Mouse (Mus musculus) embryonic facial prominence, embryonic 15.5 days (tissue): ENCODE results near the gene Mical3. TPM values are rescaled to one million over a fixed set of nuclear protein-coding genes. Genes with fewer than 3 reads are reported as not detected.

Experiments
- ATAC-seq: fragments of 200-750 bp; cut with Nextera tagmentation; 2 replicates; pipeline ENCODE4 v1.8.0; 2017; ENCODE audit warnings: low read depth, moderate TSS enrichment; ENCODE audit not compliant: insufficient number of reproducible peaks, low FRiP score, low TSS enrichment
- H3K27ac ChIP-seq: fragments of 300-500 bp; sonication (generic); replicated peaks from 2 replicates; pipeline ENCODE4 v1.5.1; 2015; ENCODE audit warnings: mild to moderate bottlenecking, inconsistent platforms
- H3K27me3 ChIP-seq: fragments of 300-500 bp; sonication (generic); 2 replicates; pipeline ENCODE4 v1.6.1; 2015; ENCODE audit warnings: inconsistent platforms
- H3K36me3 ChIP-seq: fragments of 300-500 bp; sonication (generic); 2 replicates; pipeline ENCODE4 v1.6.1; 2015; ENCODE audit warnings: mild to moderate bottlenecking, inconsistent platforms
- H3K4me1 ChIP-seq: fragments of 300-500 bp; sonication (generic); 2 replicates; pipeline ENCODE4 v1.6.1; 2015; ENCODE audit warnings: inconsistent platforms
- H3K4me2 ChIP-seq: fragments of 300-500 bp; sonication (generic); replicated peaks from 2 replicates; pipeline ENCODE4 v1.6.1; 2015; ENCODE audit warnings: mild to moderate bottlenecking, inconsistent platforms
- H3K4me3 ChIP-seq: fragments of 300-500 bp; sonication (generic); replicated peaks from 2 replicates; pipeline ENCODE4 v1.5.1; 2015; ENCODE audit warnings: mild to moderate bottlenecking, inconsistent platforms
- H3K9ac ChIP-seq: fragments of 300-500 bp; sonication (generic); 2 replicates; pipeline ENCODE4 v1.6.1; 2015; ENCODE audit warnings: inconsistent platforms
- H3K9me3 ChIP-seq: fragments of 300-500 bp; sonication (generic); replicated peaks from 2 replicates; pipeline ENCODE4 v1.6.1; 2016; ENCODE audit warnings: inconsistent platforms
- WGBS: fragments of 180-500 bp; shearing (Covaris S2); methylation state at CpG from one replicate; pipeline ENCODE4 v1.1.7; 2015; 5-methylcytosine and 5-hydroxymethylcytosine counted together
- polyA plus RNA-seq: library from polyadenylated mRNA; unstranded; fragments of >200 nt; fragmentation: Nextera tagmentation; extraction: Ambion mirVana; gene quantifications from 2 replicates; pipeline ENCODE4 v1.2.1, GENCODE M21; 2015

The Mical3 gene
- polyA plus RNA-seq, 1 experiment from 2014 or later, result 11.5 TPM

DNA sequence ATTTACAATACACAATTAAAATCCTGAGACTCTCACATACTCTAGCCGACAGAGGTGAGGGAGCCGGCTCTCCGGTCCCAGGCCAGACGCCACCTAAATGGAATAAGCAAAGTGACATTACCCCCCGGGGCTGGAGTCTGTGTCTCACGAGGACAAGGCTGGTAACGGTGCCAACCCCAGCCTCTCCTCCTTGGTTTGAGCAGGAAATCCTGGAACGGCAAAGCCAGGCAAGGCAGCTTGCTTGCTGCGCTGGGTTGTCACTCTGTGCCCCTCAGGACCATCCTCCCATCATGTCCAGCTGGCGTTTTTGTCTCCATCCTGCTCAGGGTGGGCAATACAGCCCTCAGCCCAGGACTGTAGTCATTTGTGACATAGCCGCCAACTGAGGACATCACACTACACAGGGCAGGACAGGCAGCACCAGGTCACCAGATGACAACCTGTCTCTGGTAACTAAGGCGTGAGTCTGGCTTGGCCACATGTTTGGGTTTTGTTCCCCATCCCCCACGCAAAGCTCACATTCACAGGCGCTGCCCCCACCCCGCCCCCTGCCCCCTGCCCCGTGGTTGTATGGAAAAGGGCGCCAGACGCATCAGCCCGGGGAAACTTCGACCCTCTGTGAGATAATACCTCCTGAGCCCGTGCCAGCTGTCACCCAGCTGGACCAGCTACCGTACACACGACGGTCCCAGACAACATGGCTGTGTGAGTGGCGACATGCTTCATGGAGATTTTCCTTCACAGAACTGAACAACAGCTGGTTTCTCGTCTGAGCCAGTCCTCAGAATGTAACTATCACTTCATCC is 49.3 kb downstream of the Mical3 start:
- H3K4me1 ChIP-seq, result peaks cover 43% of the 10 kb centered on the region

GRCm38 (mm10) chr6:121078175-121078574 is 52.6 kb downstream of the Mical3 start:
- no peak for ATAC-seq
- H3K27me3 ChIP-seq, result no peaks in the 10 kb centered on the region
- peaks cover 17% of the 10 kb centered on the region for H3K4me1 ChIP-seq
- H3K9ac ChIP-seq, result no peak overlapping the region
- 77% methylated on average over 5 of the region's 5 CpGs for WGBS
- no peak overlapping the region for H3K4me3 ChIP-seq
- no peaks in the 10 kb centered on the region for H3K9me3 ChIP-seq
- H3K4me2 ChIP-seq, result no peak overlapping the region
- no peak overlapping the region for H3K27ac ChIP-seq
- H3K36me3 ChIP-seq, result no peaks in the 10 kb centered on the region

More for the DNA sequence above, 49.3 kb downstream of the Mical3 start:
- no peaks in the 10 kb centered on the region for H3K27me3 ChIP-seq
- WGBS, result 56% methylated on average over 26 of the region's 26 CpGs
- no peak overlapping the region for H3K27ac ChIP-seq
- no peaks in the 10 kb centered on the region for H3K36me3 ChIP-seq
- ATAC-seq, result no peak
- H3K4me3 ChIP-seq, result no peak overlapping the region
- H3K9ac ChIP-seq, result no peak overlapping the region
- 0 out of 2 replicates have a peak overlapping the region, but pooled peaks have one; percentile 12 for H3K4me2 ChIP-seq
- H3K9me3 ChIP-seq, result no peaks in the 10 kb centered on the region

DNA sequence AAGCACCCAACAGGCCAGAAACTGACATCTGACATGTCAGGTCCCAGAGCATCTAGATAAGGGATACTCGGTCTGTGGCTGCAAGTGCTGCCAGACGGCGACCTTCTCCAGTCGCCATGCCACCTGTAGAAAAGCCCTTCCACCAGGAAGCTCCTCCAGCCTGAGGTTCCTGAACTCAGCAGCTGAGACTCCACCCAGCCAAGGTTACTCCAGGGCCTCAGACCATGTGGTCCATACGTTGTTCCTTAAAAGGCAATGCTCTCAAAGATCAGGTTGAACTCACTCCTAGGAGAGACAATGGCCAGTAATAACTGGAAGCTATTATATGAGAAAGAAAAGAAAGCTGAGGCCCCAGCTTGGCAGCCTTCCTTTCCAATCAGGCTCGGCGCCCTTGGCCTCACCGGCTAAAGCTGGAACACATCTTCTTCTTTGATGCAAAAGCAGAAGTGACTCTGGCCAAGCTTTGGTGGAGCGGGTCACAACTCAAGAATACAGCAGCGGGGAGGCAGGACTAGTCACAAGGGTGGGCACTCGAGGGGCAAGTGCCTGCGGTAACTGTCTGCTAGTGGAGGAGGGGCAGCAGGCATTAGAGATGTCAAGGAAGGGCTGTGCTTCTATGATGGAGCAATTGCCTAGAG is 53.8 kb downstream of the Mical3 start:
- H3K36me3 ChIP-seq, result no peaks in the 10 kb centered on the region
- ATAC-seq, result no peak
- 84% methylated on average over 12 of the region's 12 CpGs for WGBS
- peaks cover 19% of the 10 kb centered on the region for H3K4me1 ChIP-seq
- H3K4me2 ChIP-seq, result no peak overlapping the region
- H3K27ac ChIP-seq, result no peak overlapping the region
- H3K27me3 ChIP-seq, result no peaks in the 10 kb centered on the region
- H3K4me3 ChIP-seq, result no peak overlapping the region
- no peak overlapping the region for H3K9ac ChIP-seq
- no peaks in the 10 kb centered on the region for H3K9me3 ChIP-seq

- no peaks in the 10 kb centered on the region for H3K9me3 ChIP-seq
- WGBS, result 97% methylated on average over 1 of the region's 1 CpGs
- H3K9ac ChIP-seq, result no peak overlapping the region
- no peak overlapping the region for H3K4me2 ChIP-seq
- H3K4me3 ChIP-seq, result no peak overlapping the region
- ATAC-seq, result no peak
- H3K36me3 ChIP-seq, result no peaks in the 10 kb centered on the region
- no peak overlapping the region for H3K27ac ChIP-seq
- H3K4me1 ChIP-seq, result peaks cover 9% of the 10 kb centered on the region; the same call in 1 of the 2 replicates
- no peaks in the 10 kb centered on the region for H3K27me3 ChIP-seq
These were observed 55.0 kb downstream of the Mical3 start for GRCm38 (mm10) chr6:121075763-121076162.

GRCm38 (mm10) chr6:121073312-121073711 is 57.5 kb downstream of the Mical3 start:
- peaks cover 18% of the 10 kb centered on the region for H3K4me1 ChIP-seq
- no peak overlapping the region for H3K27ac ChIP-seq
- no peaks in the 10 kb centered on the region for H3K9me3 ChIP-seq
- no peaks in the 10 kb centered on the region for H3K36me3 ChIP-seq
- H3K9ac ChIP-seq, result no peak overlapping the region
- no peak overlapping the region for H3K4me3 ChIP-seq
- 79% methylated on average over 7 of the region's 7 CpGs for WGBS
- H3K27me3 ChIP-seq, result no peaks in the 10 kb centered on the region
- no peak overlapping the region for H3K4me2 ChIP-seq
- ATAC-seq, result no peak

DNA sequence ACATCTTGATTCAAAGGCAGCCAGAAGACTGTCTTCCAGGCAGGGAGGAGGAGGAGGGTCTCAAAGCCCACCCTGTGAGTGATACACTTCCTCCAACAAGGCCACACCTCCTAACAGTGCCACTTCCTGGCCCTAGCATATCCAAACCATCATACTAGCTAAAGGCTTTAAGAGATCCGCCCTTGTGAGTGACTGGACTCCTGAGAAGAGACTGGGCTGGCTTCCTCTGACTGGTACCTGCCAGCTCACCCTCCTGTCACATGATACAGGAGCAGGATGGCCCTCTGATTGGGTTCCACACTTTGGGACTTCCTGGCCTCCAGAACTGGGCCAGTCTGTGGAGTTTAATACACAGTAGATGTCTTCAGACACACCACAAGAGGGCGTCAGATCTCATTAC is 58.2 kb downstream of the Mical3 start:
- 64% methylated on average over 2 of the region's 2 CpGs for WGBS
- Histone ChIP-seq H3K36me3 (no peaks in the 10 kb centered on the region), H3K9me3 (no peaks in the 10 kb centered on the region), H3K27me3 (no peaks in the 10 kb centered on the region), H3K9ac (no peak overlapping the region), H3K27ac (no peak overlapping the region), H3K4me2 (no peak overlapping the region), H3K4me1 (peaks cover 24% of the 10 kb centered on the region), H3K4me3 (no peak overlapping the region)
- no peak for ATAC-seq

- 78% methylated on average over 9 of the region's 9 CpGs for WGBS
- Histone ChIP-seq H3K9me3 (no peaks in the 10 kb centered on the region), H3K4me1 (peaks cover 37% of the 10 kb centered on the region), H3K27me3 (no peaks in the 10 kb centered on the region), H3K4me3 (no peak overlapping the region), H3K9ac (no peak overlapping the region), H3K27ac (no peak overlapping the region), H3K36me3 (no peaks in the 10 kb centered on the region), H3K4me2 (no peak overlapping the region)
- ATAC-seq, result no peak
These were observed 60.1 kb downstream of the Mical3 start for GRCm38 (mm10) chr6:121070584-121071230.

GRCm38 (mm10) chr6:121069156-121069555 is 61.6 kb downstream of the Mical3 start:
- Histone ChIP-seq H3K27me3 (no peaks in the 10 kb centered on the region), H3K4me3 (no peak overlapping the region), H3K9ac (no peak overlapping the region), H3K4me1 (peaks cover 43% of the 10 kb centered on the region), H3K9me3 (no peaks in the 10 kb centered on the region), H3K27ac (no peak overlapping the region), H3K4me2 (no peak overlapping the region), H3K36me3 (no peaks in the 10 kb centered on the region)
- no peak for ATAC-seq
- WGBS, result 62% methylated on average over 8 of the region's 8 CpGs

DNA sequence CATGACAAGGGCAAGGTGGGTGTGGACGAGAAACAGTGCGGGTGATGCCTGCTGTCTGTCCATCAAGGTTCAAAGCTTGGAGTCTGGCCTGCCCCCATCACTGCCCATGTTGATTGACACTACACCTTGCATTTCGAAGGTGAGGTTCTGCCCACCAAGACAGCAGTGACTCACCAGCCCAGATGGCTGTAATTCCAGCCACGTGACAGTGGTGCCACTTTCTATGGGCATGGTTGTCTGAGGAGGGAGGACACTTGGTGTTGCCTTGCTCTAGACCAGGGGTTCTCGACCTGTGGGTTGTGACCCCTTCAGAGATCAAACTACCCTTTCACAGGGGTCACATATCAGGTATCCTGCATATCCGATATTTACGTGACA is 62.7 kb downstream of the Mical3 start:
- Histone ChIP-seq H3K4me2 (no peak overlapping the region), H3K9me3 (no peaks in the 10 kb centered on the region), H3K36me3 (no peaks in the 10 kb centered on the region), H3K4me1 (peaks cover 43% of the 10 kb centered on the region), H3K27me3 (no peaks in the 10 kb centered on the region), H3K4me3 (no peak overlapping the region), H3K27ac (peak overlapping the region; percentile 39; the same call in 1 of the 2 replicates), H3K9ac (no peak overlapping the region)
- WGBS, result 74% methylated on average over 7 of the region's 7 CpGs
- no peak for ATAC-seq

DNA sequence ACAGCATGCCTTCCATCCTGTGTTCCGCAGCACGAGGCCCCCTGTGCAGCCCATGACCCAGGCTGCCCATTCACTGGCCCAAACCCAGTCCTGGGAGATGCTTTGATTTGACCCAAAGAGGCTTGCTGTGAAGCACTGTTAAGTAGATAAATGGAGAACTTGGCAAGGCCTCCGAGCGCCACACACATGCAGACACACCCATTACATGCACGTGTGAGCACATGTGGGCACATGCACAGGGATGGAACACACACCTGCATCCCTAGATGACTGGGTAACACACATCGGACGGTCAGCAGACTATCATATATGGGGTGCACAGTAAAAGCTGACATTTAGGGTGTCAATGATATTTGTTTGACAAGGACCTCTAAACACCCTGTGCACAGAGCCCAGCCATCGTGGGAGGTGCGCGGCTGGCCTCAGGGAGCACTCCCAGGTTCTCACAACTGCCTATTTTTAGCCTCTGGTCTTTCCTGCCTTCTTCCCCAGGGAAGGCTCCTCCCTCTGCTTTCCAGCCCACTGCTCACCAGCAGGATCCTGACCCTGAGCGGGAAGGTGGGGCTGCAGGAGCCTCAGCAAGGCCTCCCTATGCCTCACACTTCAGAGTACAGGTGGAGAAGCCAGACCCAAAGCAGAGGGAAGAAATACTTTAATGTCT is 63.2 kb downstream of the Mical3 start:
- H3K4me2 ChIP-seq, result no peak overlapping the region
- ATAC-seq, result no peak
- no peak overlapping the region for H3K4me3 ChIP-seq
- peak overlapping the region; percentile 39; the same call in 1 of the 2 replicates for H3K27ac ChIP-seq
- 57% methylated on average over 11 of the region's 11 CpGs for WGBS
- H3K4me1 ChIP-seq, result peaks cover 45% of the 10 kb centered on the region
- no peaks in the 10 kb centered on the region for H3K27me3 ChIP-seq
- no peaks in the 10 kb centered on the region for H3K9me3 ChIP-seq
- H3K36me3 ChIP-seq, result no peaks in the 10 kb centered on the region
- no peak overlapping the region for H3K9ac ChIP-seq

DNA sequence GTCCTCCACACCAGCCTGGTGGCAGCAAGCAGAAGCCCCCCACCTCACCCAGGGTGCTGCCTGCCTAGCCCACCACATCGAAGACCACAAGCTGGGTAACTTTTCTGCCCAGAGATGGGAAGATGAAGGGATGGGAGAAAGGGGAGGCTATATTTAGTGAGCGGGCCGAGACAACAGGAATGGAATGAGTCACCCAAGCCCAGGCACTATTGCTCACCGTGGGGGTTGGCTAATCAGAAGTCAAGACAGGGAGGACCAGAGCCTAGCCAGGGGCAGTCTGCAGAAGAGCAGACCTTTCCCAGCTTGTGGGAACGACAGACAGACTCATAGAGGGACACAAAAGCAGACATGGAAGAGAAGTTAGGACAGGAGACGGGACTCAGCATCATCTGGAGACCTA is 64.0 kb downstream of the Mical3 start:
- H3K9me3 ChIP-seq, result no peaks in the 10 kb centered on the region
- no peaks in the 10 kb centered on the region for H3K36me3 ChIP-seq
- 45% methylated on average over 6 of the region's 6 CpGs for WGBS
- H3K27ac ChIP-seq, result no peak overlapping the region
- no peak overlapping the region for H3K9ac ChIP-seq
- no peaks in the 10 kb centered on the region for H3K27me3 ChIP-seq
- ATAC-seq, result no peak
- peaks cover 42% of the 10 kb centered on the region for H3K4me1 ChIP-seq
- H3K4me2 ChIP-seq, result no peak overlapping the region
- no peak overlapping the region for H3K4me3 ChIP-seq
